Mouse (Mus musculus) heart, adult 8-10 months (tissue): ENCODE measurements around the gene Lgr6. TPM values are rescaled to one million over a fixed set of nuclear protein-coding genes. Genes with fewer than 3 reads are reported as not detected.

Source experiments
- DNase-seq: peaks from one replicate; pipeline ENCODE4 v3.0.0; 2022; ENCODE audit warnings: low spot score
- total RNA-seq, 4 experiments: library from RNA; stranded (reverse); gene quantifications; 2 replicates each; pipeline ENCODE4 v1.2.4; 2022

Lgr6 gene
- 10 to 100 TPM; 12.9 to 17.9 (median 15.9) TPM for total RNA-seq

- no peak for DNase-seq
Measured at GRCm38 (mm10) chr1:135105124-135105523, at the start of gene Lgr6. Gene Lgr6 (minus strand): TSS chr1:135105276.

- peak; percentile 83 for DNase-seq
Measured at GRCm38 (mm10) chr1:135154411-135154959, 49.4 kb upstream of the Lgr6 start.

GRCm38 (mm10) chr1:135154011-135154410 is 48.9 kb upstream of the Lgr6 start:
- no peak for DNase-seq

GRCm38 (mm10) chr1:135148996-135149395 is 43.9 kb upstream of the Lgr6 start:
- DNase-seq: no peak

GRCm38 (mm10) chr1:135148476-135148875 is 43.4 kb upstream of the Lgr6 start:
- no peak for DNase-seq

- no peak for DNase-seq
Measured at GRCm38 (mm10) chr1:135147702-135148058, 42.6 kb upstream of the Lgr6 start.

GRCm38 (mm10) chr1:135146946-135147701 is 42.0 kb upstream of the Lgr6 start:
- peak; percentile 82 for DNase-seq

GRCm38 (mm10) chr1:135146077-135146945 is 41.2 kb upstream of the Lgr6 start, which contains the start of gene Arl8a:
Gene Arl8a (plus strand): TSS chr1:135146824.
- peak; percentile 76 for DNase-seq

GRCm38 (mm10) chr1:135143940-135144339 is 38.9 kb upstream of the Lgr6 start:
- no peak for DNase-seq

- DNase-seq: no peak
Measured at GRCm38 (mm10) chr1:135142452-135142851, 37.4 kb upstream of the Lgr6 start.

GRCm38 (mm10) chr1:135139906-135140305 is 34.8 kb upstream of the Lgr6 start:
- no peak for DNase-seq

- peak; percentile 48 for DNase-seq
Measured at GRCm38 (mm10) chr1:135136500-135136899, 31.4 kb upstream of the Lgr6 start.

GRCm38 (mm10) chr1:135135111-135135787 is 30.2 kb upstream of the Lgr6 start:
- no peak for DNase-seq

- DNase-seq: no peak
Measured at GRCm38 (mm10) chr1:135133678-135134435, 28.8 kb upstream of the Lgr6 start.

- DNase-seq: no peak
Measured at GRCm38 (mm10) chr1:135132893-135133369, 27.9 kb upstream of the Lgr6 start.

- DNase-seq: peak; percentile 41
Measured at GRCm38 (mm10) chr1:135132473-135132872, 27.4 kb upstream of the Lgr6 start, which contains the start of gene Ptpn7. Gene Ptpn7 (plus strand): TSS chr1:135132700.

GRCm38 (mm10) chr1:135131560-135131959 is 26.5 kb upstream of the Lgr6 start:
- no peak for DNase-seq

GRCm38 (mm10) chr1:135131034-135131433 is 26.0 kb upstream of the Lgr6 start:
- no peak for DNase-seq

- no peak for DNase-seq
Measured at GRCm38 (mm10) chr1:135130376-135131018, 25.4 kb upstream of the Lgr6 start.

GRCm38 (mm10) chr1:135129543-135130183 is 24.6 kb upstream of the Lgr6 start:
- DNase-seq: no peak
